Mouse (Mus musculus) thymus, postnatal 4 days (tissue): ENCODE measurements around the gene Meioc.

Experiments
- DNase-seq: peaks from one replicate; pipeline ENCODE4 v3.0.0; 2021

The Meioc gene

DNA sequence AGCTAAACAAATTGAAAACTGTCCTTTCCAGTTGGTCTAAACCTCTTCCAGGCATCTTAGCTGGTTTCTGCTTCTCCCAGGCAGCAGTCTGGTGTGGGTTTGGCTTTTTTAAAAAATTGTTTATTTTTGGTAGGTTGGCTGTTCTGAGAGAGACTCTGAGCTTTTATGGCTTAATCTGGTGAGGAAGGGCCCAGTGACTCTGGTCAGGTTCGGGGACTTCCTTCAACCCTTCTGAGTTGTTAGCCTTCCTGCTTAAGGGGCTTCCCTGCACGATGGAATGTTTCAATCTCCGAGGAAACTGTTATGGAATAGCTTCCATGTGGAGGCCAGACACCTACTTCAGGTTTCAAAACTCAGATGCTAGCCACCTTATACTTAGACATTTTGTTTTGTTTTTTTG lies at the start of gene Meioc:
TSS of gene Meioc (plus strand) at position 301 of the 400 bp plus-strand sequence.
- no peak for DNase-seq

DNA sequence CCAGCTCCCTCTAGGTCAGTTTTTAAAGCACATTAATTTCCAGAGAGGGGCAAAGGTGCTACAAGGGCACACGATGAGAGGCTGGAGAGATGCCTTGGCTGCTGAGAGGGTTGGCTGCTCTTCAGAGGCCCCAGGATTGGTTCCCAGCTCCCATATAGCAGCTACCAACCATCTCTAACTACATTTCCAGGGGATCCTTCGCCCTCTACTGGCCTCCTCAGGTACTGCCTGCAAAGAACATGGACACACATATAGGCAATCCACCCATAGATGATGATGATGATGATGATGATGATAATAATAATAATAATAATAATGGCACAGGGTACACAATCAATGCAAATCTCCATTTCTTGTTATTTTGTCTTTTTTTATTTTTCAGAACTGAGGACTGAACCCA lies 44.1 kb upstream of the Meioc start:
- peak; percentile 25 for DNase-seq

GRCm38 (mm10) chr11:102623876-102624789 lies 39.4 kb upstream of the Meioc start:
- DNase-seq: no peak

DNA sequence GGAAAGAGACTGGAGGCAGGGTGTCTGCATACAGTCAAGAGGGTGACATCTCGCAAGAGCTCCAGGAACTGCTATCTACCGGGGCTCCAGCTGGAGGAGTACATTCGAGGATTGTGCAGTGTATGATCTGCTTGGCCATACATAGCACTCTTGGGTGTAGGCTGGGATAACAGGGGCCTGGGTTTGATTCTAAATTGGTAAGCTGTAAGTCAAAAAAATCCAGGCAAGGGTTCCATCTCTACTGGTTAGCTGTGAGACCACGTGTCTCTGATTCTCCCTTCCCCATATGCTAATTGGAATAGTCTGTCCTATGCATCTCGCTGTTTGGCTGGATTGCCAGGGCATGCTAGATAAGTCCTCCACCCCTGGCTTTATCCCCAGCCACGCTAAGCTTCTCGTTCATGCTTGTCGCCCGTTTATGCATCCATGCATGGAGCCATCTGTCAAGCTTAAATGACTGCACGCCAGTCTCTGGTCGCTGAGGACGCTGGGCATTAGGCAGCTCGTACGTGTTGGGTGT lies 38.6 kb upstream of the Meioc start:
- no peak for DNase-seq

DNA sequence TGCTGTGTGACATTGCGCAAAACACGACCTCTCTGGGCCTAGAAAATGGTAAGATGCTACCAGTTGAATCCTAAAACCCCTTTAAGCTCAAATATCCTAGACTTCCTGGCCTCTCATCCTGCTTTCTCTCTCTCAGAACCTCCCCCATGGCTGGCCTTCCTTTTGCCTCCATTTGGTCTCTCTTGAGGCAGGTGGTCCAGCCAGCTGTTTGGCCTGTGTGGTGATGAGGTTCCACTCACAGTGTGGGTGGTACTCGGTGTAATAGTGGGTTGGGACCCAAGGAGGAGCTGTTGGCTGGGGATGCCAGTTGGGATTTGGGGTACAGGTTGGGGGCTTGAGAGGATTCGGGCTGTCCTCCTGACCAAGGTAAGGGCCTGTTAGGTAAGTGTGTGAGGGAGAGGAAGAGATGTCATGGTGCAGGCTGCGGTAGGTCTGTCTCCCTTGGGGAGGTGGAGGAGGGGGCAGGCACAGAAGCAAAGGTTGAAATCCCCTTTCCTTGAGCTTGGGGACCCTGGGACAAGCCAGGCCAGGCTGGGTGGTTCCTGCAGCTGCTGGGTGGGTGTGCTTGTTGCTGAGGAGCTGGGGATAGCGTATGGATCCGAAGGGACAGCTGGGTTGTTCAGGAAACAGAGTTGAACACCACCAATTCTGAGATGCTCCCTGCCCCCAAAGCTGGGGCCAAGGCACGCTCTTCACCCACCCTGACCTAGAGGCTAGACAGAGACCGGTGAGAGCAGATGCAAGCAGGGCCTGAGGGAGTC lies 36.2 kb upstream of the Meioc start:
- no peak for DNase-seq

DNA sequence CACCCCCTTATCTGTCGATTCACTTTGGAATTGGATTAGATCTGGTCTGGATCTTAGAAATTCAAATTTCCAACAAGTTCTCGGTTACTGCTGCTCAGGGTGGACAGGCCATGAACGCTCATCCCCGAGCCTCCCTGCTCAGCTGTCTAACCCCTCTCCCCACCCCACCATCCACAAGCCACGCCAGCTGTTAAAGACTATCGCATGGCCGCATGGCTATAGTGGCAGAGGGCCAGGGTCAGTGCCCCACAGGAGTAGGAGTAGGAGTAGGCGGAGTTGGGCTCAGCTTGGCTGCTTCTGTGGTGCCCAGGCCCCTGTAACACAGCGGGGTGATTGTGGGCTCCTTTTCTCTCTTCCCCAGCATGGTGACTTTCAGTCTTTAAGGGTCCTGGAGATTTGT lies 35.0 kb upstream of the Meioc start:
- DNase-seq: no peak

GRCm38 (mm10) chr11:102629375-102629774 lies 34.1 kb upstream of the Meioc start:
- no peak for DNase-seq

DNA sequence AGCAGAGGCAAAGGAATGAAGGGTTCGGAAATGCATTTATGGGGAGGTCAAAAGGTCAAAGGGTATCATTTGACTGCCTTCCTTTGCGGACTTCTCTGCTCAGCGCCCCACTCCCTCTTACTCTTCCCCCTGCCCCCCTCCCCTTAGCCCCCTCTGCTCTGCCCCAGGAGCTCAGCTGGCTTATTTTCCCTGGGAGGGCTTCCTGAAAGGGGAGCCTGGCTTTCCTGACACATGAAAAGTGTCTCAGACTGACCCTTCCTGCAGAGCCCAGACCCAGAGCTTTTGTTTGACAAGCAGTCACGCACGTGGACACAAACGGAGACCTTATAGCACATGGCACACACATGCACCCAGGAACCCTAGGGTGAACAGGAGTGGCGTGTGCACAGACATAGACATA lies 32.8 kb upstream of the Meioc start:
- DNase-seq: no peak

DNA sequence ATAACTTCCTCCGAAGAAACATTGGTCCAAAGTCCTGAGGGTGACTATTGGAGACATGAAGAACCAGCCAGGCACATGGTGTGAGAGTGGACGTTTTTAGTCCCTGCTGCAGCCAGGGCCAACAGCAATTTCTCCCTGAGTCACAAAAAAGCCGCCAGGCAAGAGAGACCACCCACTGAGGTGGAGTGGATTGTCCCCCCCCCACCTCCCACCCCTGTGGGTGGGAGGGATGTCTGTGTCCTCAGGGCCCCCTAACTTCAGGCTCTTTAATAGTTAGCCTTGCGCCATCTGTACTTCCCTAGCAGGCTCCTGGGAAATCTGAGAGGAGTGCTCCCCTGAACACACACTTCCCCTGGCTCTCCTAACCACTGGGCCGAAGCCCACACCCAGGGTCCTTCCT lies 32.3 kb upstream of the Meioc start:
- no peak for DNase-seq

- DNase-seq: no peak
Observed at GRCm38 (mm10) chr11:102632725-102633124, 30.8 kb upstream of the Meioc start.

- DNase-seq: no peak
Observed at GRCm38 (mm10) chr11:102633379-102633778, 30.1 kb upstream of the Meioc start.

DNA sequence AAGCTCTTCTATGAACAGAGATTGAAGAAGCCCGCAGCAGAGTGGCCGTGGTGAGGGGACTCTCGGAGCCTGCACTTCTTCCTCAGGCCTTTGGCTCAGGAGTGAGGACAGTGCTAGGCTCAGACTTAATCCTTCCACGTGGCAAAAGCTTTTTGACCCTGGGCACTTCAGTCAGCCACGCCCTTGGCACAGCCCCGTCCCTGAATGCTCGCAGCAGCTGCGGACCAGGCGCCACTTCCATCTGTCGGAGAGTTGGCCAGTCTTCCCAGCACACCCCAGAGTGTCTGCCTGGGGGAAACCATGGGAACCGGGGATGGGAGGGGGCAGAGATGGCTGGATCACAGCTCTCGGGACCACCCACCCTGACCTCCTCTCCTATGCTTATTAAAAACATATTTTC lies 26.6 kb upstream of the Meioc start:
- no peak for DNase-seq

- DNase-seq: no peak
Observed at GRCm38 (mm10) chr11:102643891-102644382, 19.6 kb upstream of the Meioc start.

DNA sequence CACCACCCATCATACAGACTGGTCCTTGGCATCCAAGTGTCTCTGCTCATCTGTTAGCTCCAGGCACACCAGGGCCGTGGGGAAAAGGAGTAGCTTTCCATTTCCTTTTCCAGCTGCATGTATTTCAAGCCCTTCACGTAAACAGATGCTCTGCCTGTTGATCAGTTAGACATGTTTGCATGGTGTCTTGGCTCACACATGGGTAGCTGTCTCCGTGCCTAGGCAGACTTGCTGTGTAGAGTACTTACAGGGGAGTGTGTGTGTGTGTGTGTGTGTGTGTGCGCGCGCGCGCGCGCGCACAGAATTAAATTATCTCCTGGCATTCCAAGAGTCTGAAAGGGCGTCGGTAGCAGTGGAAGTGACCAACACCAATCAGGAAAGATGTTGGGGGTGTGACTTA lies 17.3 kb upstream of the Meioc start:
- no peak for DNase-seq

- no peak for DNase-seq
Observed at GRCm38 (mm10) chr11:102647885-102648284, 15.6 kb upstream of the Meioc start.

GRCm38 (mm10) chr11:102651381-102651780 lies 12.1 kb upstream of the Meioc start:
- DNase-seq: peak; percentile 73

- DNase-seq: peak; percentile 46
Observed at GRCm38 (mm10) chr11:102652844-102653243, 10.7 kb upstream of the Meioc start.

DNA sequence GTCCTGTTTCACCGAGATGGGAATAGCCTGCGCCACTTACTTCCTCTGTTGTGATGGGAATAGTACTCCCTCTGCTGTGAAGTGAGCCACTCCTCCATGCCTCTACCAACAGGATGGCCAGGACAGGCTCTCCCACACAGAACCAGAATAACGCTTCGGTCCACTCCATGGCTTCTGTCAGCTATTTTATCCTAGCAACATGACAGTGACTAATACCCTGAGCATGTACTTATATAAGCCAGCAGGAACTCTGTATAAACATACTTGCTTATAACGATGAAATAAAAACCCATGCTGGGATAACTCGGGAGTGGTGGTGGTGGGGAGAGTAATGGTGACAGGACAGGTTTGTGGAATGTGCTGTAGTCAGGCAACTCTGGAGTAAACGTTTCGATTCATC lies 7.6 kb upstream of the Meioc start:
- no peak for DNase-seq

DNA sequence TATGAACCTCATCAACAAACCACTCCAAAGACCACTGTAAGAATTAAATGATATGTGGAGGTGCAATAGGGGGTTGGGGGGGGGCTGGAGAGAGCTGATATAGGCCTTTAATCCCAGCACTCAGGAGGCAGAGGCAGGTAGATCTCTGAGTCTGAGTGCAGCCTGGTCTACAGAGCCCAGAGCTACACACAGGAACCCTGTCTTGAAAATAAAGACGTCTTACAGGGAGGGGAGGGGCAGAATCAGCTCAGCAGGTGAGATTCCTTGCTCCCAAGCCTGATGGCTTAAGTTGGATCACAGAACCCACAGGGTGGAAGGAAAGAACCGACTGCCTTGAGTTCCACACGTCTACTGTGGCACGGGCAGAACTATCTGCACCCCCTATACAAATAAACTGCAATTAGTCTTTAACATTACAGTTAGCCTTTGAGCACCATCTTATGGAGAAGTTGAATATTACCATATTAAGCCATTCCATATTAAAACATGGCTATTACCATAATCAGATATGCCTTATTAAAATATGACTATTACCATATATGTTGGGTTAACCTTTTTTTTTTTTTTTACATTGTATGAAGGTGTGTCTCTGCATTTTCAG lies 7.1 kb upstream of the Meioc start:
- DNase-seq: no peak

DNA sequence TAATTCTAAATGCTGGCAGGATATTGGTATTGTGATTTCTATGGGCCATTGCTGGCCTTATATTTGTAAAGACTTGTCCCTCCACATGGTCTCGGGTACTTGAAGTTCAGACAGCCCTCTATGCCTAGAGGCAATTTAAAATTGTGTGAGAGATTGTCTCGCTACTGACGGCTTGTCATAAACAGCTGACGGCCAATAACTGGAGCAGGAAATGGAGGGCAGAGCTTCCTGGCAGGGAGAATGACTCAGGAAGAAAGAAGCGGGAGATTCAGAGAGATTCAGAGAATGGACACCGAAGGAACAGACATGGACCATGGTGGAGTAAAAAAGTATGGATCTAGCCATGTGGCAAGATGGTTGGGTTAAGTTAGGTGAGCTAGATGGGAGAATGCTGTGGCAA lies 6.6 kb upstream of the Meioc start:
- no peak for DNase-seq

DNA sequence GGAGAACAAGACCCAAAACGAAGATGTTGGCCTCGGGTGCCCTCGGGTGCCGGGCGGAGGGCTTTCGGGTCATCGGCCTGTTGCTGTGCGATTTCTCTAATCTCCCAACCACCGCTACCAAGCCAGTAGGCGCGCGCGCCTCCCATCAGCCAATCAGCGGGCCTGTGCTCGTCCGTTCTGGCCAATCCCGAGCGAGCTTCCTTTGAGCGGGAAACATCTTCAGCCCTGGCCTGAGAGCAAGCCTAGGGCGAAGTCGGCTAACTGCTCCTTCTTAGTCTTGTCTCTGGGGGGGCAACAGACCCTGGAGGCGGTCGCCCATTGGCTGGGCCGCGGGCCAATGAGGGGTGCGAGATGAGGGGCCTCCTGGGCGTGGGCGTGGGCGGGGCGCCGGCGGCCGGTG lies 1.6 kb downstream of the Meioc start:
- no peak for DNase-seq

- DNase-seq: no peak
Observed at GRCm38 (mm10) chr11:102665637-102666435, 2.3 kb downstream of the Meioc start.
